Mouse (Mus musculus) embryonic facial prominence, embryonic 14.5 days (tissue): ENCODE measurements around the gene Olfr1311. TPM values are rescaled to one million over a fixed set of nuclear protein-coding genes. Genes with fewer than 3 reads are reported as not detected.
"Not testable (repeated sequence)": the region's sequence is repeated elsewhere in the genome, so short reads cannot be mapped to it uniquely, and the experiment has no call there.

ENCODE experiments used
- ATAC-seq: fragments of 200-750 bp; cut with Nextera tagmentation; 2 replicates; pipeline ENCODE4 v1.8.0; 2017; ENCODE audit warnings: low read depth, moderate number of reproducible peaks, moderate TSS enrichment
- DNase-seq: peaks from one replicate; pipeline ENCODE4 v3.0.0-alpha.2; 2015; ENCODE audit warnings: low spot score
- H3K27ac ChIP-seq: fragments of 300-500 bp; sonication (generic); replicated peaks from 2 replicates; pipeline ENCODE4 v1.5.1; 2014; ENCODE audit warnings: low read depth, mild to moderate bottlenecking, low read length, moderate library complexity
- H3K27me3 ChIP-seq: fragments of 300-500 bp; sonication (generic); replicated peaks from 2 replicates; pipeline ENCODE4 v1.6.1; 2014; ENCODE audit warnings: low read length; ENCODE audit not compliant: control insufficient read depth, insufficient read depth
- H3K36me3 ChIP-seq: fragments of 300-500 bp; sonication (generic); 2 replicates; pipeline ENCODE4 v1.6.1; 2014; ENCODE audit warnings: low read length, mixed read lengths; ENCODE audit not compliant: control insufficient read depth, insufficient read depth
- H3K4me1 ChIP-seq: fragments of 300-500 bp; sonication (generic); 2 replicates; pipeline ENCODE4 v1.6.1; 2014; ENCODE audit warnings: antibody characterized with exemption, low read length; ENCODE audit not compliant: control insufficient read depth, insufficient read depth
- H3K4me2 ChIP-seq: fragments of 300-500 bp; sonication (generic); 2 replicates; pipeline ENCODE4 v1.6.1; 2014; ENCODE audit warnings: low read depth, mild to moderate bottlenecking, low read length, moderate library complexity, mixed read lengths
- H3K4me3 ChIP-seq: fragments of 300-500 bp; sonication (generic); 2 replicates; pipeline ENCODE4 v1.5.1; 2014; ENCODE audit warnings: low read depth, mild to moderate bottlenecking, low read length
- H3K9ac ChIP-seq: fragments of 300-500 bp; sonication (generic); 2 replicates; pipeline ENCODE4 v1.6.1; 2014; ENCODE audit warnings: low read depth, mild to moderate bottlenecking, low read length, moderate library complexity, mixed read lengths
- H3K9me3 ChIP-seq: fragments of 300-500 bp; sonication (generic); 2 replicates; pipeline ENCODE4 v1.6.1; 2016; ENCODE audit warnings: low read length; ENCODE audit not compliant: control insufficient read depth
- WGBS: fragments of 180-500 bp; shearing (Covaris S2); extraction: QIAGEN DNeasy Blood & Tissue Kit; methylation state at CpG from one replicate; pipeline ENCODE4 v1.1.7; 2014; 5-methylcytosine and 5-hydroxymethylcytosine counted together
- polyA plus RNA-seq: library from polyadenylated mRNA; unstranded; fragments of >200 nt; fragmentation: Nextera tagmentation; extraction: Ambion mirVana; gene quantifications from 2 replicates; pipeline ENCODE4 v1.2.1, GENCODE M21; 2014

Olfr1311 gene
- not detected in 2 replicates for polyA plus RNA-seq

- no peak within 1 kb of the TSS for H3K4me2 ChIP-seq
- no peak within 1 kb of the TSS for H3K27ac ChIP-seq
- WGBS = 90% methylated on average over 2 of the region's 2 CpGs
- H3K36me3 ChIP-seq = no peaks in the 10 kb centered on the region
- DNase-seq (no peak), ATAC-seq (no peak)
- H3K9me3 ChIP-seq = no peaks in the 10 kb centered on the region
- no peaks in the 10 kb centered on the region for H3K27me3 ChIP-seq
- H3K4me3 ChIP-seq = no peak within 1 kb of the TSS
- no peak within 1 kb of the TSS for H3K9ac ChIP-seq
- H3K4me1 ChIP-seq = no peaks in the 10 kb centered on the region
These were observed at the start of gene Olfr1311 for GRCm38 (mm10) chr2:112024312-112024711. Gene Olfr1311 (minus strand): TSS chr2:112024412.

- H3K9me3 ChIP-seq = no peaks in the 10 kb centered on the region
- no peak for ATAC-seq
- no peak for DNase-seq
- no peak within 1 kb of the TSS for H3K4me2 ChIP-seq
- no peak within 1 kb of the TSS for H3K9ac ChIP-seq
- 27% methylated on average over 1 of the region's 1 CpGs for WGBS
- no peak within 1 kb of the TSS for H3K4me3 ChIP-seq
- no peaks in the 10 kb centered on the region for H3K36me3 ChIP-seq
- no peak within 1 kb of the TSS for H3K27ac ChIP-seq
- no peaks in the 10 kb centered on the region for H3K27me3 ChIP-seq
- no peaks in the 10 kb centered on the region for H3K4me1 ChIP-seq
These were observed 25.9 kb upstream of the Olfr1311 start, which contains the start of gene Olfr1312 for GRCm38 (mm10) chr2:112050138-112050537. Gene Olfr1312 (minus strand): TSS chr2:112050238.

DNA sequence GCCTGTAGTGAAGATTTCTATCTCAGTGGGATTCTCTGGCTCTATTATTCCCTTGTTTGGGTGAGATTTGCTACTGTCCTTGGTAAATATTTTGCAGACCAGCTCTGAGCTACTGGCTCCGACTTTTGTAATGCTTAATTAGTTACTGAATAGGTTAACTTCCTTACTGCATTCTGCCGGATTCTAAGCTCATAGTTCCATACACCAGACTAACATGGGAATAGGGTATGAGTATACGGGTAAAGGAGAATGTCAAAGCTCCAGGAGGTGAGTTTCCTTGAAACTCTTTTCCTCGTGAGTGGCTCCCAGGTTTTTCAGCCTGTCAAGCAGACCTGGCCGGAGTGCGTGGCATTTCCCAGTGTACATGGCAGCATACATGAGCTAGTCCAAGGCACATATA, 2.8 kb upstream of the Olfr1311 start:
- H3K27me3 ChIP-seq, H3K4me3 ChIP-seq, DNase-seq, H3K9me3 ChIP-seq, H3K9ac ChIP-seq, H3K4me1 ChIP-seq, H3K36me3 ChIP-seq, H3K27ac ChIP-seq, H3K4me2 ChIP-seq, ATAC-seq: not testable (repeated sequence)
- WGBS = 52% methylated on average over 6 of the region's 6 CpGs

GRCm38 (mm10) chr2:112014900-112015299, 9.3 kb downstream of the Olfr1311 start:
- H3K9ac ChIP-seq = no peak overlapping the region
- DNase-seq (no peak), ATAC-seq (no peak)
- H3K27me3 ChIP-seq = no peaks in the 10 kb centered on the region
- no peak overlapping the region for H3K27ac ChIP-seq
- no peak overlapping the region for H3K4me2 ChIP-seq
- no peaks in the 10 kb centered on the region for H3K36me3 ChIP-seq
- no peak overlapping the region for H3K4me3 ChIP-seq
- 77% methylated on average over 3 of the region's 3 CpGs for WGBS
- no peaks in the 10 kb centered on the region for H3K9me3 ChIP-seq
- no peaks in the 10 kb centered on the region for H3K4me1 ChIP-seq

DNA sequence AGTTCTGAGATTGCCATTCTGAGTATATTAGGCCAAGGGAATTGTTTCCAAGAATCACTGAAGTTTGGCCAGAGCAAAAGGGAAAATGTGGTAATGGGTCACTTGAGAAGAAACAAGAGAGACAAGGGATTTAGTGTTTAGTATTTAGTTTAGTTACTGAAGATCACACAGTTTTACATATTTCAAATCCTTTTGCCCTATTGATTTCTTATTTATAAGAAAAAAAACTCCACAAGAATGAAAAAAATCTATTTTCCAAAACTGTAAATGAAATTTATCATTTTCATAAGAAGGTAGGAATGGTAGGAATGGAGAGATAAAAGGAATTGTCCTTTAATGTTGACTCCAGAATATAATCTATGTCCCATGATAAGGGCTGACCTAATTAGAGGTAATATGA, 11.6 kb downstream of the Olfr1311 start, which contains the start of gene Olfr1310:
Gene Olfr1310, minus strand, starts transcription at position 101 of the 400 bp plus-strand sequence.
- no peak for DNase-seq
- Histone ChIP-seq H3K27me3 (no peaks in the 10 kb centered on the region), H3K4me3 (no peak within 1 kb of the TSS), H3K4me1 (no peaks in the 10 kb centered on the region), H3K27ac (no peak within 1 kb of the TSS), H3K36me3 (no peaks in the 10 kb centered on the region), H3K9me3 (no peaks in the 10 kb centered on the region), H3K9ac (no peak within 1 kb of the TSS), H3K4me2 (no peak within 1 kb of the TSS)
- no peak for ATAC-seq

GRCm38 (mm10) chr2:111990181-111990580, 34.0 kb downstream of the Olfr1311 start, which contains the start of gene Olfr1309:
Gene Olfr1309 (minus strand): TSS chr2:111990281.
- Histone ChIP-seq H3K4me1 (no peaks in the 10 kb centered on the region), H3K9ac (no peak within 1 kb of the TSS), H3K27ac (no peak within 1 kb of the TSS), H3K27me3 (no peaks in the 10 kb centered on the region), H3K4me3 (no peak within 1 kb of the TSS), H3K4me2 (no peak within 1 kb of the TSS), H3K36me3 (no peaks in the 10 kb centered on the region), H3K9me3 (no peaks in the 10 kb centered on the region)
- 52% methylated on average over 1 of the region's 1 CpGs for WGBS
- no peak for ATAC-seq
- DNase-seq = no peak

Other genes starting within 250 kb of the Olfr1311 start
- gene Olfr1302, start 247.0 kb downstream of the Olfr1311 start, polyA plus RNA-seq = 0.12 TPM in 1 of 2 replicates, not detected in the other
- gene Olfr1303, start 204.1 kb downstream of the Olfr1311 start, polyA plus RNA-seq = not detected in 2 replicates
- not detected in 2 replicates for gene Olfr1305, start 147.3 kb downstream of the Olfr1311 start, polyA plus RNA-seq
- gene Olfr1306, start 108.1 kb downstream of the Olfr1311 start, polyA plus RNA-seq = 0.11 TPM in 1 of 2 replicates, not detected in the other
- not detected in 2 replicates for gene Olfr1307, start 75.0 kb downstream of the Olfr1311 start, polyA plus RNA-seq
- not detected in 2 replicates for gene Olfr1308, start 59.5 kb downstream of the Olfr1311 start, polyA plus RNA-seq
- not detected in 2 replicates for gene Olfr1309, start 34.1 kb downstream of the Olfr1311 start, polyA plus RNA-seq
- not detected in 2 replicates for gene Olfr1310, start 11.7 kb downstream of the Olfr1311 start, polyA plus RNA-seq
- gene Olfr1312, start 25.8 kb upstream of the Olfr1311 start, polyA plus RNA-seq = not detected in 2 replicates
- gene Olfr1313, start 53.4 kb upstream of the Olfr1311 start, polyA plus RNA-seq = 0.13 TPM in 1 of 2 replicates, not detected in the other
- gene Olfr1314, start 72.4 kb upstream of the Olfr1311 start, polyA plus RNA-seq = not detected in 2 replicates
- not detected in 2 replicates for gene Olfr1315-ps1, start 91.0 kb upstream of the Olfr1311 start, polyA plus RNA-seq
- not detected in 2 replicates for gene Olfr1316, start 110.6 kb upstream of the Olfr1311 start, polyA plus RNA-seq
- not detected in 2 replicates for gene Olfr1317, start 115.9 kb upstream of the Olfr1311 start, polyA plus RNA-seq
- gene Olfr1318, start 129.8 kb upstream of the Olfr1311 start, polyA plus RNA-seq = not detected in 2 replicates
- 17.5 and 19.3 TPM in 2 replicates for gene Lpcat4, start 215.1 kb upstream of the Olfr1311 start, polyA plus RNA-seq
- not detected in 2 replicates for gene Nutm1, start 234.9 kb upstream of the Olfr1311 start, polyA plus RNA-seq
- 186 and 203 TPM in 2 replicates for gene Nop10, start 237.5 kb upstream of the Olfr1311 start, polyA plus RNA-seq
- 15.6 and 16.5 TPM in 2 replicates for gene Slc12a6, start 241.4 kb upstream of the Olfr1311 start, polyA plus RNA-seq
- not detected in 2 replicates for gene Gm21985, start 241.9 kb upstream of the Olfr1311 start, polyA plus RNA-seq